In genomic region chr5:128041781-128042180, GRCm38 (mm10) we compare ENCODE assay signal across 17 mouse cellular contexts.
DNase-seq lines count a peak whose midpoint lies in the region; ATAC-seq and TF ChIP-seq lines count a peak whose summit lies in the region.
"Had no signal": no experiment of that assay in that cellular context is flagged by ENCODE, and none has a peak within 500 bp of the region (broad histone marks: within the 10 kb centered on the region; RNA-seq: fewer than 3 reads in every experiment).

No protein-coding gene starts in this region.

- WGBS in forebrain, postnatal 0 days: 47% methylated on average over 9 of the region's 9 CpGs
- 57% methylated on average over 9 of the region's 9 CpGs for WGBS in forebrain, embryonic 15.5 days
- 74% methylated on average over 9 of the region's 9 CpGs for WGBS in midbrain, embryonic 14.5 days
- WGBS in midbrain, embryonic 10.5 days: 86% methylated on average over 9 of the region's 9 CpGs

- H3K27ac ChIP-seq in forebrain, postnatal 0 days (ENCODE audit: low read depth, low read length): no peak overlapping the region
- H3K27ac ChIP-seq in forebrain, embryonic 15.5 days (replicated peaks): no peak overlapping the region
- no peak overlapping the region for H3K27ac ChIP-seq in midbrain, embryonic 14.5 days (replicated peaks; ENCODE audit: low read depth, low read length)
- no peak overlapping the region for H3K27ac ChIP-seq in midbrain, embryonic 10.5 days (replicated peaks)
- H3K27ac ChIP-seq: embryonic facial prominence, embryonic 10.5 days; embryonic facial prominence, embryonic 12.5 days; forebrain, embryonic 12.5 days had no signal

- no peak overlapping the region for H3K4me3 ChIP-seq in forebrain, postnatal 0 days (ENCODE audit: low read depth, low read length)
- no peak overlapping the region for H3K4me3 ChIP-seq in forebrain, embryonic 15.5 days
- no peak overlapping the region for H3K4me3 ChIP-seq in midbrain, embryonic 14.5 days (replicated peaks; ENCODE audit: low read depth, low read length)
- no peak overlapping the region for H3K4me3 ChIP-seq in midbrain, embryonic 10.5 days
- H3K4me3 ChIP-seq: embryonic facial prominence, embryonic 10.5 days; embryonic facial prominence, embryonic 12.5 days; forebrain, embryonic 12.5 days had no signal

- no peaks in the 10 kb centered on the region for H3K9me3 ChIP-seq in forebrain, postnatal 0 days (ENCODE audit: low read length)
- H3K9me3 ChIP-seq in forebrain, embryonic 15.5 days: no peaks in the 10 kb centered on the region
- no peaks in the 10 kb centered on the region for H3K9me3 ChIP-seq in midbrain, embryonic 14.5 days (ENCODE audit: control insufficient read depth, low read length)
- H3K9me3 ChIP-seq in midbrain, embryonic 10.5 days (replicated peaks): no peaks in the 10 kb centered on the region; the same call in 1 of the 2 replicates
- H3K9me3 ChIP-seq: embryonic facial prominence, embryonic 10.5 days; embryonic facial prominence, embryonic 12.5 days; forebrain, embryonic 12.5 days had no signal

- no peak overlapping the region for H3K9ac ChIP-seq in forebrain, postnatal 0 days
- no peak overlapping the region for H3K9ac ChIP-seq in forebrain, embryonic 15.5 days (replicated peaks)
- no peak overlapping the region for H3K9ac ChIP-seq in midbrain, embryonic 14.5 days (replicated peaks; ENCODE audit: low read length)
- H3K9ac ChIP-seq: embryonic facial prominence, embryonic 12.5 days; forebrain, embryonic 12.5 days had no signal

- DNase-seq in forebrain, postnatal 0 days: peak; percentile 14
- peak; percentile 3 for DNase-seq in midbrain, embryonic 14.5 days
- no peak for DNase-seq in midbrain, embryonic 10.5 days (ENCODE audit: low spot score)
- DNase-seq in layer of hippocampus, adult 11-12 months (ENCODE audit: low spot score): no peak
- DNase-seq: adrenal gland, adult 2 months; adrenal gland, postnatal 10 days; adrenal gland, postnatal 25 days; cerebellum, adult 11-12 months; cerebellum, adult 2 months; cerebellum, adult 9-10 months; cerebellum, postnatal 10 days; cerebellum, postnatal 25 days had no signal

- TF ChIP-seq CTCF in forebrain, postnatal 0 days (IDR thresholded peaks at IDR 0.05; ENCODE audit: low read depth): no peak

- H3K27me3 ChIP-seq in forebrain, postnatal 0 days (ENCODE audit: insufficient read depth, low read length): no peaks in the 10 kb centered on the region
- H3K27me3 ChIP-seq in forebrain, embryonic 15.5 days: no peaks in the 10 kb centered on the region
- H3K27me3 ChIP-seq in midbrain, embryonic 14.5 days (ENCODE audit: control insufficient read depth, insufficient read depth, low read length): no peaks in the 10 kb centered on the region
- H3K27me3 ChIP-seq in midbrain, embryonic 10.5 days (ENCODE audit: low read depth, poor library complexity, severe bottlenecking): no peaks in the 10 kb centered on the region
- H3K27me3 ChIP-seq: embryonic facial prominence, embryonic 12.5 days; forebrain, embryonic 12.5 days had no signal

- no peaks in the 10 kb centered on the region for H3K4me1 ChIP-seq in forebrain, postnatal 0 days (ENCODE audit: insufficient read depth)
- H3K4me1 ChIP-seq in forebrain, embryonic 15.5 days: no peaks in the 10 kb centered on the region
- H3K4me1 ChIP-seq in midbrain, embryonic 14.5 days (ENCODE audit: control insufficient read depth, insufficient read depth, low read length): no peaks in the 10 kb centered on the region
- no peaks in the 10 kb centered on the region for H3K4me1 ChIP-seq in midbrain, embryonic 10.5 days
- H3K4me1 ChIP-seq: embryonic facial prominence, embryonic 10.5 days; embryonic facial prominence, embryonic 12.5 days; forebrain, embryonic 12.5 days had no signal

- H3K36me3 ChIP-seq in forebrain, postnatal 0 days (ENCODE audit: insufficient read depth): no peaks in the 10 kb centered on the region
- H3K36me3 ChIP-seq in forebrain, embryonic 15.5 days: no peaks in the 10 kb centered on the region
- H3K36me3 ChIP-seq in midbrain, embryonic 14.5 days (ENCODE audit: control insufficient read depth, insufficient read depth, low read length): no peaks in the 10 kb centered on the region
- H3K36me3 ChIP-seq in midbrain, embryonic 10.5 days: no peaks in the 10 kb centered on the region
- H3K36me3 ChIP-seq: embryonic facial prominence, embryonic 10.5 days; embryonic facial prominence, embryonic 12.5 days; forebrain, embryonic 12.5 days had no signal

- ATAC-seq in forebrain, postnatal 0 days: peak; percentile 59
- no peak for ATAC-seq in forebrain, embryonic 15.5 days (replicated peaks)
- ATAC-seq in midbrain, embryonic 14.5 days (ENCODE audit: low FRiP score, low TSS enrichment): no peak
- ATAC-seq: forebrain, embryonic 14.5 days had no signal

- no peak overlapping the region for H3K4me2 ChIP-seq in forebrain, postnatal 0 days (ENCODE audit: low read depth)
- H3K4me2 ChIP-seq in forebrain, embryonic 15.5 days (replicated peaks): no peak overlapping the region
- H3K4me2 ChIP-seq in midbrain, embryonic 14.5 days (ENCODE audit: low read length): no peak overlapping the region
- H3K4me2 ChIP-seq: embryonic facial prominence, embryonic 12.5 days; forebrain, embryonic 12.5 days had no signal

Comparison
In these comparisons a context has a peak if more than half of its experiments do, and no peak if none do; other contexts are left out.
1. DNase-seq: peak in forebrain, postnatal 0 days (single experiment) and midbrain, embryonic 14.5 days (single experiment); none in midbrain, embryonic 10.5 days (single experiment) and layer of hippocampus, adult 11-12 months (single experiment).